Mouse (Mus musculus): ENCODE measurements at regions not wholly inside any gene's neighbourhood (a gene's known extent, or its start where the extent isn't known, plus 50 kb on each side); places are given as distances from the start of the nearest gene placed in this dataset.
A peak's percentile ranks its signal among the peaks of the same experiment; 100 is the strongest.
"Not testable (repeated sequence)": the region's sequence is repeated elsewhere in the genome, so short reads cannot be mapped to it uniquely, and the experiment has no call there.

- DNase-seq (ENCODE audit: low spot score): peak; percentile 90
- Histone ChIP-seq H3K36me3 (no peaks in the 10 kb centered on the region), H3K4me3 (peak overlapping the region; percentile 42), H3K9me3 (replicated peaks) (no peaks in the 10 kb centered on the region), H3K27me3 (ENCODE audit: low read depth, poor library complexity, severe bottlenecking) (no peaks in the 10 kb centered on the region), H3K27ac (peak overlapping the region; percentile 75), H3K4me1 (peaks cover 5% of the 10 kb centered on the region; the same call in 1 of the 2 replicates)
- 26% methylated on average over 16 of the region's 16 CpGs for WGBS
These were observed 357.6 kb upstream of the Pkdcc start for GRCm38 (mm10) chr17:82857199-82858147.

GRCm38 (mm10) chr17:82860391-82860790, 354.7 kb upstream of the Pkdcc start:
- H3K27me3 ChIP-seq (ENCODE audit: low read depth, poor library complexity, severe bottlenecking): no peaks in the 10 kb centered on the region

GRCm38 (mm10) chr17:82860966-82861365, 354.1 kb upstream of the Pkdcc start:
- no peaks in the 10 kb centered on the region for H3K9me3 ChIP-seq (replicated peaks)
- no peaks in the 10 kb centered on the region for H3K27me3 ChIP-seq (ENCODE audit: low read depth, poor library complexity, severe bottlenecking)
- H3K36me3 ChIP-seq: no peaks in the 10 kb centered on the region
- no peak overlapping the region for H3K4me3 ChIP-seq
- WGBS: 87% methylated on average over 5 of the region's 5 CpGs
- H3K4me1 ChIP-seq: peaks cover 5% of the 10 kb centered on the region; the same call in 1 of the 2 replicates
- no peak overlapping the region for H3K27ac ChIP-seq
- no peak for DNase-seq (ENCODE audit: low spot score)

More at GRCm38 (mm10) chr17:82860391-82860790, 354.7 kb upstream of the Pkdcc start:
- H3K4me3 ChIP-seq: no peak overlapping the region
- H3K9me3 ChIP-seq (replicated peaks): no peaks in the 10 kb centered on the region
- peaks cover 5% of the 10 kb centered on the region; the same call in 1 of the 2 replicates for H3K4me1 ChIP-seq
- H3K36me3 ChIP-seq: no peaks in the 10 kb centered on the region
- 81% methylated on average over 5 of the region's 5 CpGs for WGBS
- H3K27ac ChIP-seq: no peak overlapping the region
- no peak for DNase-seq (ENCODE audit: low spot score)

GRCm38 (mm10) chr17:82877131-82877530, 338.0 kb upstream of the Pkdcc start:
- Histone ChIP-seq H3K27me3 (ENCODE audit: low read depth, poor library complexity, severe bottlenecking) (no peaks in the 10 kb centered on the region), H3K27ac (no peak overlapping the region), H3K4me3 (no peak overlapping the region), H3K4me1 (no peaks in the 10 kb centered on the region), H3K9me3 (replicated peaks) (no peaks in the 10 kb centered on the region), H3K36me3 (no peaks in the 10 kb centered on the region)
- DNase-seq (ENCODE audit: low spot score): no peak
- 86% methylated on average over 8 of the region's 8 CpGs for WGBS

- no peaks in the 10 kb centered on the region for H3K27me3 ChIP-seq (ENCODE audit: low read depth, poor library complexity, severe bottlenecking)
- no peak overlapping the region for H3K4me3 ChIP-seq
- H3K4me1 ChIP-seq: no peaks in the 10 kb centered on the region
- no peak overlapping the region for H3K27ac ChIP-seq
- DNase-seq (ENCODE audit: low spot score): no peak
- H3K9me3 ChIP-seq (replicated peaks): no peaks in the 10 kb centered on the region
- 58% methylated on average over 2 of the region's 2 CpGs for WGBS
- H3K36me3 ChIP-seq: no peaks in the 10 kb centered on the region
These were observed 314.5 kb upstream of the Pkdcc start for GRCm38 (mm10) chr17:82900602-82901001.

- Histone ChIP-seq H3K36me3 (no peaks in the 10 kb centered on the region), H3K9me3 (replicated peaks) (no peaks in the 10 kb centered on the region), H3K4me3 (no peak overlapping the region), H3K27ac (no peak overlapping the region), H3K4me1 (no peaks in the 10 kb centered on the region), H3K27me3 (ENCODE audit: low read depth, poor library complexity, severe bottlenecking) (no peaks in the 10 kb centered on the region)
- no peak for DNase-seq (ENCODE audit: low spot score)
- WGBS: 85% methylated on average over 9 of the region's 9 CpGs
These were observed 313.8 kb upstream of the Pkdcc start for GRCm38 (mm10) chr17:82901098-82901891.

- Histone ChIP-seq H3K27me3 (ENCODE audit: low read depth, poor library complexity, severe bottlenecking) (no peaks in the 10 kb centered on the region), H3K36me3 (no peaks in the 10 kb centered on the region), H3K4me1 (no peaks in the 10 kb centered on the region), H3K4me3 (no peak overlapping the region), H3K9me3 (replicated peaks) (no peaks in the 10 kb centered on the region), H3K27ac (no peak overlapping the region)
- DNase-seq (ENCODE audit: low spot score): no peak
- 81% methylated on average over 2 of the region's 2 CpGs for WGBS
These were observed 310.1 kb upstream of the Pkdcc start for GRCm38 (mm10) chr17:82904961-82905360.

- Histone ChIP-seq H3K27me3 (ENCODE audit: low read depth, poor library complexity, severe bottlenecking) (no peaks in the 10 kb centered on the region), H3K9me3 (replicated peaks) (no peaks in the 10 kb centered on the region), H3K27ac (no peak overlapping the region), H3K36me3 (no peaks in the 10 kb centered on the region), H3K4me1 (no peaks in the 10 kb centered on the region), H3K4me3 (no peak overlapping the region)
- 73% methylated on average over 3 of the region's 3 CpGs for WGBS
- no peak for DNase-seq (ENCODE audit: low spot score)
These were observed 309.6 kb upstream of the Pkdcc start for GRCm38 (mm10) chr17:82905483-82905882.

GRCm38 (mm10) chr17:82909189-82909588, 305.9 kb upstream of the Pkdcc start:
- no peaks in the 10 kb centered on the region for H3K27me3 ChIP-seq (ENCODE audit: low read depth, poor library complexity, severe bottlenecking)
- H3K9me3 ChIP-seq (replicated peaks): no peaks in the 10 kb centered on the region
- 68% methylated on average over 2 of the region's 2 CpGs for WGBS
- no peak for DNase-seq (ENCODE audit: low spot score)
- H3K36me3 ChIP-seq: no peaks in the 10 kb centered on the region
- H3K4me1 ChIP-seq: no peaks in the 10 kb centered on the region
- no peak overlapping the region for H3K4me3 ChIP-seq
- H3K27ac ChIP-seq: no peak overlapping the region

GRCm38 (mm10) chr17:82922986-82923385, 292.1 kb upstream of the Pkdcc start:
- H3K27me3 ChIP-seq (ENCODE audit: low read depth, poor library complexity, severe bottlenecking); H3K9me3 ChIP-seq (replicated peaks); H3K27ac ChIP-seq; H3K36me3 ChIP-seq; H3K4me3 ChIP-seq; H3K4me1 ChIP-seq; DNase-seq (ENCODE audit: low spot score): not testable (repeated sequence)
- 49% methylated on average over 4 of the region's 4 CpGs for WGBS

GRCm38 (mm10) chr17:82925751-82926150, 289.3 kb upstream of the Pkdcc start:
- Histone ChIP-seq H3K4me3 (no peak overlapping the region), H3K27ac (no peak overlapping the region), H3K4me1 (no peaks in the 10 kb centered on the region), H3K9me3 (replicated peaks) (no peaks in the 10 kb centered on the region), H3K36me3 (no peaks in the 10 kb centered on the region), H3K27me3 (ENCODE audit: low read depth, poor library complexity, severe bottlenecking) (no peaks in the 10 kb centered on the region)
- 92% methylated on average over 2 of the region's 2 CpGs for whole genome bisulfite sequencing
- no peak for DNase-seq (ENCODE audit: low spot score)

- 90% methylated on average over 3 of the region's 3 CpGs for WGBS
- Histone ChIP-seq H3K9me3 (replicated peaks) (no peaks in the 10 kb centered on the region), H3K4me1 (no peaks in the 10 kb centered on the region), H3K27me3 (ENCODE audit: low read depth, poor library complexity, severe bottlenecking) (no peaks in the 10 kb centered on the region), H3K27ac (no peak overlapping the region), H3K36me3 (no peaks in the 10 kb centered on the region), H3K4me3 (no peak overlapping the region)
- no peak for DNase-seq (ENCODE audit: low spot score)
These were observed 287.4 kb upstream of the Pkdcc start for GRCm38 (mm10) chr17:82927681-82928080.

GRCm38 (mm10) chr17:82929511-82929910, 285.6 kb upstream of the Pkdcc start:
- Histone ChIP-seq H3K27ac (no peak overlapping the region), H3K4me1 (no peaks in the 10 kb centered on the region), H3K4me3 (no peak overlapping the region), H3K36me3 (no peaks in the 10 kb centered on the region), H3K27me3 (ENCODE audit: low read depth, poor library complexity, severe bottlenecking) (no peaks in the 10 kb centered on the region), H3K9me3 (replicated peaks) (no peaks in the 10 kb centered on the region)
- no peak for DNase-seq (ENCODE audit: low spot score)
- WGBS: 82% methylated on average over 3 of the region's 3 CpGs
